Mouse (Mus musculus) liver, embryonic 14.5 days (tissue): ENCODE measurements at regions not wholly inside any gene's neighbourhood (a gene's known extent, or its start where the extent isn't known, plus 50 kb on each side); places are given as distances from the start of the nearest gene placed in this dataset.

Experiments
- ATAC-seq: fragments of 200-750 bp; cut with Nextera tagmentation; 2 replicates; pipeline ENCODE4 v1.8.0; 2017; ENCODE audit warnings: moderate number of reproducible peaks, mild to moderate bottlenecking, moderate library complexity; ENCODE audit not compliant: insufficient read depth
- DNase-seq, 3 experiments: peaks; one replicate each; pipeline ENCODE4 v3.0.0-alpha.2; 2012 to 2013; ENCODE audit warnings: low read depth in 3 of 3, low spot score in 3 of 3
- H3K27ac ChIP-seq: fragments of 300-500 bp; sonication (generic); 2 replicates; pipeline ENCODE4 v1.5.1; 2014; ENCODE audit warnings: moderate library complexity, mild to moderate bottlenecking, control low read depth, inconsistent platforms
- H3K27me3 ChIP-seq: fragments of 300-500 bp; sonication (generic); 2 replicates; pipeline ENCODE4 v1.6.1; 2014; ENCODE audit warnings: mild to moderate bottlenecking, low read length, moderate library complexity; ENCODE audit not compliant: control insufficient read depth, insufficient read depth
- H3K36me3 ChIP-seq: fragments of 300-500 bp; sonication (generic); replicated peaks from 2 replicates; pipeline ENCODE4 v1.6.1; 2014; ENCODE audit warnings: low read depth; ENCODE audit not compliant: control insufficient read depth, insufficient read depth
- H3K4me1 ChIP-seq, 2 experiments: fragments of 200-500 bp in 1 of 2; fragments of 300-500 bp in 1 of 2; sonication (generic) in 1 of 2; replicated peaks; 2 replicates each; pipeline ENCODE4 v1.6.1; 2012 to 2014; ENCODE audit warnings: antibody characterized with exemption in 1 of 2, inconsistent platforms in 1 of 2, low read length in 1 of 2; ENCODE audit not compliant: control insufficient read depth in 2 of 2, insufficient read depth in 2 of 2
- H3K4me2 ChIP-seq: fragments of 300-500 bp; sonication (generic); 2 replicates; pipeline ENCODE4 v1.6.1; 2014; ENCODE audit warnings: low read depth, mild to moderate bottlenecking, control low read depth, moderate library complexity
- H3K4me3 ChIP-seq, 2 experiments: fragments of 200-500 bp in 1 of 2; fragments of 300-500 bp in 1 of 2; sonication (generic) in 1 of 2; 2 replicates each; pipeline ENCODE4 v1.5.1; 2012 to 2014; ENCODE audit warnings: low read depth in 2 of 2, low read length in 2 of 2, mild to moderate bottlenecking in 2 of 2, control low read depth in 1 of 2, inconsistent platforms in 1 of 2, moderate library complexity in 1 of 2; ENCODE audit not compliant: insufficient read depth in 1 of 2
- H3K9ac ChIP-seq: fragments of 300-500 bp; sonication (generic); replicated peaks from 2 replicates; pipeline ENCODE4 v1.6.1; 2014; ENCODE audit warnings: mild to moderate bottlenecking, control low read depth, moderate library complexity
- H3K9me3 ChIP-seq: fragments of 300-500 bp; sonication (generic); 2 replicates; pipeline ENCODE4 v1.6.1; 2016; ENCODE audit warnings: low read length, mixed read lengths; ENCODE audit not compliant: control insufficient read depth
- CTCF ChIP-seq: IDR thresholded peaks from 2 replicates; pipeline ENCODE4 v1.5.1; 2016; ENCODE audit warnings: antibody characterized with exemption, low read depth, control low read depth
- EP300 ChIP-seq: IDR thresholded peaks from 2 replicates; pipeline ENCODE4 v1.6.1; 2016; ENCODE audit warnings: antibody characterized with exemption, low read depth
- WGBS: fragments of 180-500 bp; shearing (Covaris S2); extraction: QIAGEN DNeasy Blood & Tissue Kit; methylation state at CpG from one replicate; pipeline ENCODE4 v1.1.7; 2014; ENCODE audit not compliant: insufficient replicate concordance; 5-methylcytosine and 5-hydroxymethylcytosine counted together

DNA sequence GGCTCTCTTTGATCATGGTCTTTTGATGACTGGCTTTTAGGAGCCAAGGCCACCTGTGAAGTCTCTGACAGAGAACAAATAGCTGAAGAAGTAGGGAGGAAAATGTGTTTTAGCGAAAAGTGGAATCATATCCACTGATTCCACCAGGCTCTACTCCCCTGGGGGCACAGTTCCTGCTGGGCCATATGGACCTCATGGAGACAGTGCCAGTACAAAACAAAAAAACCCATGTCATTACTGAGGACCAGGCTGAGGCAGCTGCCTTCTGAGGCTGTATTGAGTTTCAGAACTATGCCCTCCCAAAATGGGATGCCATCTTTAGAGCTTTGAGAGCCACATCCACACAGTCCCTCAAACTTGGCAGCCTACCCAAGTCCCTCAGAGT, 256.6 kb downstream of the Icos start:
- 14% methylated on average over 1 of the region's 1 CpGs for WGBS
- TF ChIP-seq EP300: no peak
- TF ChIP-seq CTCF: no peak
- H3K4me2 ChIP-seq: no peak overlapping the region

DNA sequence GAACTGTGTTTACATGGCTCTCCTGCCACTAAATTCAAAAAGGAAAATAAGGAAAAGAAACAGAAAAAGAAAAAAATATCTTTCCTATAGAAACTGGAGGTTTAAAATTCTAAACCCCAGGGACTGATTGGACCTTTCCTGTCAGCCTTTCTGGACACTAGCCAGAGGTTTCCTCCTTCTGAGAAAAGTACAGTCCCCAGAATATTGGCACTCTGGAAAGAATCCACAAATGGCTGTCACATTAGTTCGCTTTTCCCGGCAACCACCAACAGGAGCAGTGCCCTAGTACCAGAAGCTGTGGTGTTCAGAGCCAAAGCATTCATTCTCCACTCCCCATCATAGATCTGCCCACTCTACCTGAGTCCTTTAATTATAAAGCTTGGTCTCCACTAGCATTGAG, 258.8 kb downstream of the Icos start:
- no peak overlapping the region for H3K27ac ChIP-seq
- H3K27me3 ChIP-seq: no peaks in the 10 kb centered on the region
- TF ChIP-seq EP300: no peak
- TF ChIP-seq CTCF: no peak
- no peak overlapping the region for H3K4me2 ChIP-seq
- no peak for DNase-seq
- no peak overlapping the region for H3K9ac ChIP-seq
- no peak overlapping the region for H3K4me3 ChIP-seq
- no peak for ATAC-seq
- no peaks in the 10 kb centered on the region; a peak in 1 of 4 replicates for H3K4me1 ChIP-seq
- H3K9me3 ChIP-seq: no peaks in the 10 kb centered on the region
- no peaks in the 10 kb centered on the region for H3K36me3 ChIP-seq
- 67% methylated on average over 2 of the region's 2 CpGs for WGBS

More for the DNA sequence above, 256.6 kb downstream of the Icos start:
- no peaks in the 10 kb centered on the region for H3K9me3 ChIP-seq
- H3K27me3 ChIP-seq: no peaks in the 10 kb centered on the region
- H3K27ac ChIP-seq: no peak overlapping the region
- ATAC-seq (no peak), DNase-seq (no peak)
- H3K4me3 ChIP-seq: no peak overlapping the region
- no peak overlapping the region for H3K9ac ChIP-seq
- no peaks in the 10 kb centered on the region for H3K36me3 ChIP-seq
- H3K4me1 ChIP-seq: no peaks in the 10 kb centered on the region; a peak in 1 of 4 replicates

DNA sequence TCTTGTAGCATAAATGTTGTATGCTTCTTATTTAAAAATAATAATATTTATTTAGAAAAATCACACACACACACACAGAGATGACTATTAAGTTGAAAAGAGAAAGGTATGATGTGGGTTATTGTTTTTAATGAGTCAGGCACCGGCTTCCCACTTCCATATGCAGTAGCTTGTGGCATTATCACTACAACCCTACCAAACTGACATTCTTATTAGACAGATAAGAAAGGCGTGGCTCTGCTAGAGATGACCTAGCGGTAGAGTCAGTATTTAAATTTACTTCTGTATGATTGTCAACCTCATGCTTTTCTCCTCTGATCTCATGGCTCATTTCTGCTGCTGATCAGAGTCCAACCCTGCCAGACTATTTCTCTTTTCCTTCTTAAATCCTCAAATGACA, 260.9 kb downstream of the Icos start:
- Histone ChIP-seq H3K4me2 (no peak overlapping the region), H3K9me3 (no peaks in the 10 kb centered on the region), H3K36me3 (no peaks in the 10 kb centered on the region), H3K27ac (no peak overlapping the region), H3K27me3 (no peaks in the 10 kb centered on the region), H3K9ac (no peak overlapping the region), H3K4me1 (no peaks in the 10 kb centered on the region; a peak in 1 of 4 replicates), H3K4me3 (no peak overlapping the region)
- DNase-seq: no peak
- ATAC-seq: no peak
- TF ChIP-seq EP300 (peak; percentile 44; the same call in 1 of the 2 replicates), CTCF (no peak)
- WGBS: 26% methylated on average over 3 of the region's 3 CpGs

DNA sequence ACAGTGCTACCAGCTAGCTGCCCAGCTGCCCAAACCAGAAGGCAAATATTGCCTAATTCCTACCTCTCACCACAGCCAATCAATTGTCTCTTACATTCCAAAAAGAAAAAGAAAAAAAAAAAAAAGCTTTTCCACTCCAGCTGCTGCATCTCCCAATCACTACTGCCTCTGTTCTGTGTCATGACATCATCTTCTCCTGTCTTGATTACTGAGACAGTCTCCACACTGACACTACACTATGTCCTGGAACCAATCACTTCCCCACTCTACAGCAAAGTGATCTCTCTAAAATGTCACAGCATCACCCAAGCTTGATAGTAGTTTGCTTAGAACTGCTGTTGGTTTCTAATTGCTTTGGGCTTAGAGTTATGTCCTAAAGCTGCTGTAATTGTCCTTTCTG, 279.8 kb downstream of the Icos start:
- Histone ChIP-seq H3K27me3 (no peaks in the 10 kb centered on the region), H3K27ac (no peak overlapping the region), H3K9ac (no peak overlapping the region), H3K9me3 (no peaks in the 10 kb centered on the region), H3K36me3 (no peaks in the 10 kb centered on the region), H3K4me3 (no peak overlapping the region), H3K4me2 (no peak overlapping the region), H3K4me1 (0 out of 4 replicates have a peak, but pooled peaks cover 0 to under 1% of the 10 kb centered on the region in 2 experiments)
- DNase-seq: no peak
- TF ChIP-seq CTCF (no peak), EP300 (no peak)
- ATAC-seq: no peak

DNA sequence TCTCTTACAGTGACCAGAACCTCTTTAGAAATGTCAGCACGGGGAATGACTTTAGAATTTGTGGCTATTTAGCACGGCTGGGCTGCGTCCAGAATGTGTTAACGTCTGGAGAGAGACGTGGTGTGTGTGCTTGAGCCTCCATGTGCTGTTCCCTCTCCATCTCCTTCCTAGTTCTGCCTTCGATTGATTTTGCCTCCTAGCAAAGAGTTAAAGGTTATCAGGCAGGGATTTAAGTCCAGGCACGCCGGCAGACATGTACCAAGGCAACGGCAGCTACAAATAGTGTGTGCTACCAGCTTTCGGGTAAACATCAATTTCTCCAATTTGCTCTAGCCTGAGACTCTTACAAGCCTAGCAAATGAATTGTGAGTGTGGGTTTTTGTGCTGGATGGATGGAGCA, 285.7 kb downstream of the Icos start:
- H3K4me2 ChIP-seq: no peak overlapping the region
- DNase-seq (no peak), ATAC-seq (no peak)
- TF ChIP-seq EP300 (no peak), CTCF (no peak)
- 50% methylated on average over 10 of the region's 10 CpGs for WGBS
- H3K36me3 ChIP-seq: no peaks in the 10 kb centered on the region
- H3K27me3 ChIP-seq: no peaks in the 10 kb centered on the region
- H3K27ac ChIP-seq: no peak overlapping the region
- H3K9me3 ChIP-seq: no peaks in the 10 kb centered on the region
- no peak overlapping the region for H3K9ac ChIP-seq
- H3K4me1 ChIP-seq: 0 out of 4 replicates have a peak, but pooled peaks cover 0 to 2% of the 10 kb centered on the region in 2 experiments
- no peak overlapping the region for H3K4me3 ChIP-seq
